Mouse (Mus musculus): ENCODE data around the gene 1700016H13Rik.

The 1700016H13Rik gene

GRCm38 (mm10) chr5:103655346-103656118, at the start of gene 1700016H13Rik:
Gene 1700016H13Rik, minus strand, starts transcription at chr5:103656010.
- in situ Hi-C loops (cut with MboI, MseI): loop anchor here (5.0 kb wide), 1 partner anchor 303 kb away; no protein-coding TSS in a partner anchor

- in situ Hi-C loops (cut with MboI, MseI): no loop called here
Measured at GRCm38 (mm10) chr5:103705331-103705730, 49.5 kb upstream of the 1700016H13Rik start.

GRCm38 (mm10) chr5:103702527-103702926, 46.7 kb upstream of the 1700016H13Rik start:
- in situ Hi-C loops (cut with MboI, MseI): no loop called here

GRCm38 (mm10) chr5:103701466-103701865, 45.7 kb upstream of the 1700016H13Rik start:
- in situ Hi-C loops (cut with MboI, MseI): no loop called here

GRCm38 (mm10) chr5:103700661-103701060, 44.9 kb upstream of the 1700016H13Rik start:
- in situ Hi-C loops (cut with MboI, MseI): no loop called here

- in situ Hi-C loops (cut with MboI, MseI): loop anchor here (5.0 kb wide), 1 partner anchor 48 kb away; no protein-coding TSS in a partner anchor
Measured at GRCm38 (mm10) chr5:103699537-103699936, 43.7 kb upstream of the 1700016H13Rik start.

GRCm38 (mm10) chr5:103698577-103698976, 42.8 kb upstream of the 1700016H13Rik start:
- in situ Hi-C loops (cut with MboI, MseI): loop anchor here (5.0 kb wide), 1 partner anchor 49 kb away; no protein-coding TSS in a partner anchor

- in situ Hi-C loops (cut with MboI, MseI): loop anchor here (5.0 kb wide), 1 partner anchor 49 kb away; no protein-coding TSS in a partner anchor
Measured at GRCm38 (mm10) chr5:103697875-103698491, 42.2 kb upstream of the 1700016H13Rik start.

- in situ Hi-C loops (cut with MboI, MseI): no loop called here
Measured at GRCm38 (mm10) chr5:103694094-103694493, 38.3 kb upstream of the 1700016H13Rik start.

GRCm38 (mm10) chr5:103693041-103693641, 37.3 kb upstream of the 1700016H13Rik start:
- in situ Hi-C loops (cut with MboI, MseI): no loop called here

GRCm38 (mm10) chr5:103692531-103693040, 36.8 kb upstream of the 1700016H13Rik start:
- in situ Hi-C loops (cut with MboI, MseI): no loop called here

- in situ Hi-C loops (cut with MboI, MseI): no loop called here
Measured at GRCm38 (mm10) chr5:103691624-103692530, 36.1 kb upstream of the 1700016H13Rik start, which contains the start of gene Aff1. Gene Aff1, plus strand, starts transcription at chr5:103692374.

GRCm38 (mm10) chr5:103691171-103691570, 35.4 kb upstream of the 1700016H13Rik start:
- in situ Hi-C loops (cut with MboI, MseI): no loop called here

- in situ Hi-C loops (cut with MboI, MseI): no loop called here
Measured at GRCm38 (mm10) chr5:103690190-103690589, 34.4 kb upstream of the 1700016H13Rik start.

GRCm38 (mm10) chr5:103689645-103690044, 33.8 kb upstream of the 1700016H13Rik start:
- in situ Hi-C loops (cut with MboI, MseI): loop anchor here (10.0 kb wide), 2 partner anchors 235 to 355 kb away; partner anchors contain the start of gene Nudt9

- in situ Hi-C loops (cut with MboI, MseI): loop anchor here (5.0 to 10.0 kb wide), 3 partner anchors 130 to 363 kb away; partner anchors contain the start of gene Nudt9
Measured at GRCm38 (mm10) chr5:103681824-103682223, 26.0 kb upstream of the 1700016H13Rik start.

- in situ Hi-C loops (cut with MboI, MseI): loop anchor here (5.0 to 10.0 kb wide), 3 partner anchors 132 to 364 kb away; partner anchors contain the start of gene Nudt9
Measured at GRCm38 (mm10) chr5:103680381-103680780, 24.6 kb upstream of the 1700016H13Rik start.

- in situ Hi-C loops (cut with MboI, MseI): no loop called here
Measured at GRCm38 (mm10) chr5:103678974-103679373, 23.2 kb upstream of the 1700016H13Rik start.

GRCm38 (mm10) chr5:103677894-103678293, 22.1 kb upstream of the 1700016H13Rik start:
- in situ Hi-C loops (cut with MboI, MseI): no loop called here

- in situ Hi-C loops (cut with MboI, MseI): no loop called here
Measured at GRCm38 (mm10) chr5:103676289-103676881, 20.6 kb upstream of the 1700016H13Rik start.

All from T-helper 1 cell (primary cell).